15 mouse cellular contexts compared by ENCODE assay signal in the genomic region with DNA sequence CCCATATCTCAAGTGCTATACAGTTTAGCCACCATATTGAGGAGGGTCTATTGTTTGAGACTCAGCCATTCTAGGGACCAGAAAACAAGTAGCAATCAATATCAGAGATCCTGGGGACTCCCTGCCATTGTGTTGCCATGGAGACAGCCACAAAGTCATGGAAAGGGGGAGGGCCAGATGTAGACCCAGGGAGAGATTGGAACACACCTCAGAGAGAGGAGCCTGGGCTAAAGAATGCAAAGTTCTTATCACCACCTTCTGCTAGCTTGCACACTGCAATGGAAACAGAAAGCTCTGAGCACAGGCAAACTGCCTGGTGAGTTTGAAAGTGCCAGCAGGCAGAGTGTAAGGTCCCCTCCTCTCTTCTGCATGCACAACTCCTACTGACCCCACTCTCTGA.
"Had no signal": no experiment of that assay in that cellular context is flagged by ENCODE, and none has a peak within 500 bp of the region (broad histone marks: within the 10 kb centered on the region; RNA-seq: fewer than 3 reads in every experiment).

No protein-coding gene starts in this region.

- H3K27me3 ChIP-seq: intestine, embryonic 15.5 days; limb, embryonic 12.5 days; liver, embryonic 13.5 days; lung, embryonic 15.5 days; midbrain, embryonic 12.5 days had no signal

- H3K27ac ChIP-seq: intestine, embryonic 15.5 days; layer of hippocampus, adult 2 months; limb, embryonic 12.5 days; liver, embryonic 13.5 days; lung, embryonic 15.5 days; macrophage; midbrain, embryonic 12.5 days had no signal

- H3K4me1 ChIP-seq: intestine, embryonic 15.5 days; limb, embryonic 12.5 days; liver, embryonic 13.5 days; lung, embryonic 15.5 days; midbrain, embryonic 12.5 days had no signal

- H3K9ac ChIP-seq: intestine, embryonic 15.5 days; limb, embryonic 12.5 days; liver, embryonic 13.5 days; liver, postnatal 0 days; lung, embryonic 15.5 days; midbrain, embryonic 12.5 days had no signal

- H3K4me3 ChIP-seq: intestine, embryonic 15.5 days; layer of hippocampus, adult 2 months; limb, embryonic 12.5 days; liver, embryonic 13.5 days; lung, embryonic 15.5 days; midbrain, embryonic 12.5 days had no signal

- ATAC-seq: intestine, embryonic 15.5 days; liver, postnatal 0 days had no signal

- H3K4me2 ChIP-seq: intestine, embryonic 15.5 days; limb, embryonic 12.5 days; liver, embryonic 13.5 days; lung, embryonic 15.5 days; midbrain, embryonic 12.5 days had no signal

- H3K9me3 ChIP-seq: intestine, embryonic 15.5 days; limb, embryonic 12.5 days; liver, embryonic 13.5 days; lung, embryonic 15.5 days; midbrain, embryonic 12.5 days had no signal

- DNase-seq: kidney, adult 18-20 months; kidney, postnatal 10 days; kidney, postnatal 4 days; liver; liver, embryonic 13.5 days; liver, postnatal 0 days; lung, postnatal 14 days; thymus, adult 18-20 months; thymus, postnatal 36 days had no signal
